8 mouse cellular contexts compared by ENCODE assay signal in the genomic region with DNA sequence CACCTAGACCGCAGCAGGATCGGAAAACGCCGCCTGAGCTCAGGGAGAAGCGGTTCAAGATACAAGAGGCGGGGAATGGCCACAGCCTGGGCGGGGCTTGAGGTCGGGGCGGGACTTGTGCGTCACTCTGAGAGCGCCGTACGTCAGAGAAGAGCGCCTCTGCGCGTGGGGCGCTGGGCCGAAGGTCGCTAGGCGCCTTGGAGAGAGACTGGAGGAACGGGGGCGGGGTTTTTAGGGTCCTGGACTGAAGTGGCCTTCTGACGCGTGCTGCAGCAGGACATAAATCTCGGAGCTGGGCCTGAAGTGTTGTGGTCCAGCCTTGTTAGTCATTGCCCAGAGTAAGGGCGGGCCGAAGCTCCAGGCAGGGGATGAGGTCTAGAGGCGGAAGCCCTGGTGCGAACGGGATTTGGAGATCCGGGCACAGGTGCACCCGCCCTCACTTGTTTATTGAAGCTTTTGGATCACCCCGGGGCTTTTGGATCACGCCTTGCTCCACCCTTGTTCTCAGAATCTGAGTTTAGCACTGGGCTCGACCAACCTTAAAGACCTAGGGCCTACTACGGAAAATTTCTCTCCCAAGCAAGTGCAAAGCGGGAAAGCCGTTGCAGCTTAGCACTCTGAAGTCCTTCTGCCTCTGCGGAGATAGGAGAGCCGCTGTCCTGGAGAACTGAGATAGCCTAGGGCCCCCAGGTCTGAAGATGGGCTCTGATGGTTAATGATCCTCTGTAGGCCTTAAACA. TPM values are rescaled to one million over a fixed set of nuclear protein-coding genes. Genes with fewer than 3 reads are reported as not detected.
DNase-seq lines count a peak whose midpoint lies in the region; ATAC-seq lines count a peak whose summit lies in the region.

A gene (minus strand): TSS at position 93 of the 739 bp plus-strand sequence.

- H3K4me1 ChIP-seq in forebrain, embryonic 11.5 days (replicated peaks; ENCODE audit: control insufficient read depth, insufficient read depth, low read length): peaks cover 6% of the 10 kb centered on the region; the same call in 1 of the 2 replicates
- peaks cover 8% of the 10 kb centered on the region for H3K4me1 ChIP-seq in heart, embryonic 16.5 days (ENCODE audit: control insufficient read depth, insufficient read depth, low read length)
- H3K4me1 ChIP-seq in liver, embryonic 13.5 days (replicated peaks): peaks cover 32% of the 10 kb centered on the region
- H3K4me1 ChIP-seq in stomach, embryonic 14.5 days (ENCODE audit: control insufficient read depth, insufficient read depth, low read length): peaks cover 6% of the 10 kb centered on the region; the same call in 1 of the 2 replicates

- H3K27me3 ChIP-seq in forebrain, embryonic 11.5 days (ENCODE audit: control insufficient read depth, insufficient read depth, low read length): no peaks in the 10 kb centered on the region
- H3K27me3 ChIP-seq in heart, embryonic 16.5 days (ENCODE audit: control insufficient read depth, insufficient read depth, low read length): no peaks in the 10 kb centered on the region
- no peaks in the 10 kb centered on the region; the same call in 1 of the 2 replicates for H3K27me3 ChIP-seq in liver, embryonic 13.5 days
- H3K27me3 ChIP-seq in stomach, embryonic 14.5 days (ENCODE audit: control insufficient read depth, insufficient read depth, low read length): no peaks in the 10 kb centered on the region

- WGBS in forebrain, embryonic 11.5 days: 1% methylated on average over 40 of the region's 40 CpGs
- WGBS in heart, embryonic 16.5 days: 1% methylated on average over 40 of the region's 40 CpGs
- WGBS in liver, embryonic 13.5 days (ENCODE audit: insufficient replicate concordance): under 1% methylated on average over 40 of the region's 40 CpGs
- under 1% methylated on average over 40 of the region's 40 CpGs for WGBS in stomach, embryonic 14.5 days

- H3K27ac ChIP-seq in forebrain, embryonic 11.5 days (ENCODE audit: low read depth, low read length): peak within 1 kb of the TSS; percentile 50; the same call in 1 of the 2 replicates
- peak within 1 kb of the TSS; percentile 66 for H3K27ac ChIP-seq in heart, embryonic 16.5 days (ENCODE audit: low read length)
- peak within 1 kb of the TSS; percentile 86 for H3K27ac ChIP-seq in liver, embryonic 13.5 days
- peak within 1 kb of the TSS; percentile 62 for H3K27ac ChIP-seq in stomach, embryonic 14.5 days (ENCODE audit: low read length)

- H3K9ac ChIP-seq in forebrain, embryonic 11.5 days (ENCODE audit: low read length): peak within 1 kb of the TSS; percentile 84
- H3K9ac ChIP-seq in heart, embryonic 16.5 days (ENCODE audit: low read length): peak within 1 kb of the TSS; percentile 80
- H3K9ac ChIP-seq in liver, embryonic 13.5 days: peak within 1 kb of the TSS; percentile 83
- peak within 1 kb of the TSS; percentile 31 for H3K9ac ChIP-seq in stomach, embryonic 14.5 days (replicated peaks; ENCODE audit: low read depth, low read length)

- peak; percentile 71 to 85 for DNase-seq in CD8-positive naive resting alpha-beta T cell, adult 2 months (ENCODE audit: low read depth in 2 of 2, low spot score in 2 of 2)
- DNase-seq in c-Kit-positive CD71-positive TER-119-positive erythroid progenitor cells, embryonic 14.5 days (ENCODE audit: low spot score): peak; percentile 92
- DNase-seq in forebrain, embryonic 11.5 days (ENCODE audit: low spot score): peak; percentile 97
- DNase-seq in kidney, postnatal 25 days: peak; percentile 95 to 96
- DNase-seq in liver, embryonic 13.5 days: peak; percentile 93
- peak; percentile 83 to 87 for DNase-seq in natural killer cell, adult 2 months (ENCODE audit: low spot score in 2 of 2)

- no peaks in the 10 kb centered on the region for H3K36me3 ChIP-seq in forebrain, embryonic 11.5 days (ENCODE audit: control insufficient read depth, insufficient read depth, low read length)
- no peaks in the 10 kb centered on the region for H3K36me3 ChIP-seq in heart, embryonic 16.5 days (ENCODE audit: control insufficient read depth, insufficient read depth)
- no peaks in the 10 kb centered on the region for H3K36me3 ChIP-seq in liver, embryonic 13.5 days
- H3K36me3 ChIP-seq in stomach, embryonic 14.5 days (ENCODE audit: control insufficient read depth, insufficient read depth, low read length): no peaks in the 10 kb centered on the region

- peak within 1 kb of the TSS; percentile 61 for H3K4me2 ChIP-seq in forebrain, embryonic 11.5 days (ENCODE audit: low read depth, low read length, severe bottlenecking)
- H3K4me2 ChIP-seq in heart, embryonic 16.5 days (ENCODE audit: low read depth, low read length): peak within 1 kb of the TSS; percentile 90
- H3K4me2 ChIP-seq in liver, embryonic 13.5 days: peak within 1 kb of the TSS; percentile 95
- peak within 1 kb of the TSS; percentile 79 for H3K4me2 ChIP-seq in stomach, embryonic 14.5 days (replicated peaks; ENCODE audit: low read depth, low read length)

- H3K4me3 ChIP-seq in forebrain, embryonic 11.5 days (ENCODE audit: low read depth, low read length): peak within 1 kb of the TSS; percentile 80
- H3K4me3 ChIP-seq in heart, embryonic 16.5 days (ENCODE audit: low read length): peak within 1 kb of the TSS; percentile 72
- peak within 1 kb of the TSS; percentile 83 for H3K4me3 ChIP-seq in liver, embryonic 13.5 days (replicated peaks)
- H3K4me3 ChIP-seq in stomach, embryonic 14.5 days (ENCODE audit: low read depth, low read length): peak within 1 kb of the TSS; percentile 71

- no peaks in the 10 kb centered on the region for H3K9me3 ChIP-seq in forebrain, embryonic 11.5 days (ENCODE audit: control insufficient read depth, low read length)
- no peaks in the 10 kb centered on the region for H3K9me3 ChIP-seq in heart, embryonic 16.5 days (replicated peaks; ENCODE audit: control insufficient read depth, low read length)
- H3K9me3 ChIP-seq in liver, embryonic 13.5 days (replicated peaks): no peaks in the 10 kb centered on the region
- H3K9me3 ChIP-seq in stomach, embryonic 14.5 days (ENCODE audit: control insufficient read depth, low read depth, low read length): no peaks in the 10 kb centered on the region

- peak; percentile 98 for ATAC-seq in forebrain, embryonic 11.5 days (replicated peaks; ENCODE audit: low FRiP score)
- peak; percentile 99 for ATAC-seq in heart, embryonic 16.5 days (replicated peaks; ENCODE audit: extremely low read depth, insufficient read depth, low FRiP score)
- peak; percentile 90 for ATAC-seq in liver, embryonic 13.5 days (ENCODE audit: low read depth)
- peak; percentile 97 for ATAC-seq in stomach, embryonic 14.5 days (ENCODE audit: insufficient number of reproducible peaks, insufficient read depth, low FRiP score, low read depth)

RNA-seq across cellular contexts. Expression of the gene that starts here (rescaled TPM):
- polyA plus RNA-seq in forebrain, embryonic 11.5 days (2014; fragmentation: Nextera tagmentation; extraction: Ambion mirVana): 11.6 and 12.3 TPM in 2 replicates
- 15.4 and 17.6 TPM in 2 replicates for polyA plus RNA-seq in heart, embryonic 16.5 days (2015; fragmentation: Nextera tagmentation; extraction: Ambion mirVana)
- 3.3 and 3.5 TPM in 2 replicates for polyA plus RNA-seq in liver, embryonic 13.5 days (2015; fragmentation: Nextera tagmentation; extraction: Ambion mirVana)
- 12.9 and 14.2 TPM in 2 replicates for polyA plus RNA-seq in stomach, embryonic 14.5 days (2014; fragmentation: Nextera tagmentation; extraction: Ambion mirVana)

Comparison
In these comparisons a context has a peak if more than half of its experiments do, and no peak if none do; other contexts are left out.
1. Peak in every context shown above with its lines: DNase-seq, ATAC-seq, H3K4me3 ChIP-seq and H3K27ac ChIP-seq.
2. H3K9ac ChIP-seq: peak in every context shown above with its lines; median percentile 84 in forebrain, embryonic 11.5 days; 83 in liver, embryonic 13.5 days; 80 in heart, embryonic 16.5 days; 31 in stomach, embryonic 14.5 days.